Mouse (Mus musculus): Measurements from ENCODE around the gene Kctd8. TPM values are rescaled to one million over a fixed set of nuclear protein-coding genes. Genes with fewer than 3 reads are reported as not detected.

The Kctd8 gene
- polyA plus RNA-seq, 1 experiment: not detected

- DNase-seq (ENCODE audit: low spot score): no peak
Observed at GRCm38 (mm10) chr5:69156489-69156888, 185.0 kb downstream of the Kctd8 start.

- DNase-seq (ENCODE audit: low spot score): no peak
Observed at GRCm38 (mm10) chr5:69145827-69146226, 195.7 kb downstream of the Kctd8 start.

GRCm38 (mm10) chr5:69141082-69141481 is 200.4 kb downstream of the Kctd8 start:
- DNase-seq (ENCODE audit: low spot score): no peak

GRCm38 (mm10) chr5:69108718-69109117 is 232.8 kb downstream of the Kctd8 start:
- DNase-seq (ENCODE audit: low spot score): no peak

GRCm38 (mm10) chr5:69088912-69089311 is 252.6 kb downstream of the Kctd8 start:
- DNase-seq (ENCODE audit: low spot score): no peak

Other genes starting within 250 kb of the Kctd8 start
- 0.11 TPM in 1 of 2 replicates, not detected in the other for gene Yipf7, start 201.0 kb upstream of the Kctd8 start, polyA plus RNA-seq (2012; rRNA removed)
- gene Guf1, start 215.2 kb upstream of the Kctd8 start, polyA plus RNA-seq (2012; rRNA removed): 24.8 and 27.5 TPM in 2 replicates

Data from urinary bladder, adult 2 months (tissue).